Mouse (Mus musculus) thymus, postnatal 10 days (tissue): ENCODE data around the gene Ctps.
"Not testable (repeated sequence)": the region's sequence is repeated elsewhere in the genome, so short reads cannot be mapped to it uniquely, and the experiment has no call there.

Source experiments
- DNase-seq, 2 experiments: peaks; one replicate each; pipeline ENCODE4 v3.0.0; 2021; ENCODE audit warnings: low spot score in 2 of 2

Ctps gene

DNA sequence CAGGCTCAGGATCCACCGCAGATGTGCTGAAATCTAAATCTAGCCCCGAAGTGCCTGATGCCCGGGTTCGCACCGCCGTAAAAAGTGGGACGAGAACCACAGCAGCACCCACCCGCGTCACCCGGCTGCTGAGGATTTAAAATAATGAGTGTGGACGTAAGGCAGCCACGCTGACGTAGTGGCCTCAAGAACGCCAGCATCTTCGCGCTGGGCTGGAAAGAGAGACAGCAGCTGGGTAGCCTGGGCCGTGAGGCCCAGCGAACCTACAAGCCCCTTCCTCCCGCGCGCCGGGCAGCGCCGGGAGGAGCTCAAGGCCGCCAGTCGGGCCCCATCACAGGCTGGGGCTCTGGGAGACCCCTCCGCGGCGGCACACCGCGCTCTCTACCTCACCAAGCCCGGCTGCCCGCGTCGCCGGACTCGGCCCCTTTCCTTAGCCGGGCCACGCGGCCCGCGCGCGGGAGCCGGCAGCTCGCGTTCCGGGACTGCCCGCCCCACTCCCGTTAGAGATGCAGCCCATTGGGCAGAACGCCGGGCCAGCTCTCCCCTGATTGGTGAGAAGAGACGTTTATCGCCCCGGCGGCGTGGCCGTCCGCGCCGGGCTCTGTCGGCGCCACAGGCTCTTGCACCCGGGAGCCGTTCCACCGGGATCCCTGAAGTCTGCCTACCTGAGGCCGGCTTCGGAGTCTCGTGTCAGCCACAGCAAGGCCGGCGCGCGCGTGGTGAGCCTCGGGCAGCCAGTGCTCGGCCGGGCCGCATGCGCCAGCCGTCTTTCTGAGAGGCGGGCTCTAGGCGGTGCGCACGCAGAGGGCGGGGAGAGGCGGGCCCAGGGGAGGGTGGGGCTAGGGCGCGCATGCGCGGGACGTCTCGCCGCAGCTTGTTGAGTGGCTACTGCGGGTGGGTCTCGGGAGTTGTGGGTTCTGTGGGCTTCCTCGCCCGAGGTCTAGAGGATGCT is at the start of gene Ctps:
Gene Ctps, minus strand, starts transcription at position 791 of the 952 bp plus-strand sequence.
- peak; percentile 90 to 94 for DNase-seq

GRCm38 (mm10) chr4:120616199-120617025 is 46.3 kb upstream of the Ctps start:
- DNase-seq, result no peak

DNA sequence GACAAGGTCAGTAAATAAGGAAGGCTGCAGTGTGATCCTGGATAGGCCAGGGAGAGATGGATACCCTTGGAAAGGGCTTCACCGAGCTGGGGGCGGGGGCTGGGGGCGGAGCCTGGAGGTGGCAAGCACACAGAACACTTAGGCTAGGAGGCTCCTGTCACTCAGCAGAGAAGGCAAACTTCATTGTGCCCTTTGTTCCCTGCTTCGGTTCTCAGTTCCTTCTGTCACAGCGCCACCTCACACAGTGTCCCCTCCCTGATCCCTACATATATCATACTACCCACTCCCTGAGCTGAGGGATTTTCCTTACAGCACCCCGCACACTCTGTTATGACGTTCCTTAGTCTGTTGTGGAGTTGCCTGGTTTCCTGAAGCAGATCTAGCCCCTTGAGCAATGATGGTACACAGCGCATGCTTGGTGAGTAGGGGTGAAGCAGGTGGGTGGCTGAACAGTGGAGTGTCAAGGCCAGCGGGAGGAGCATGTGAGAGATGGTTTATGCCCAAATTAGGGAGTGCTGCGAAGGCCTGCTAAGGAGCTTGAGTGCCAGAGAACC is 45.5 kb upstream of the Ctps start:
- DNase-seq, result peak; percentile 30 to 43

DNA sequence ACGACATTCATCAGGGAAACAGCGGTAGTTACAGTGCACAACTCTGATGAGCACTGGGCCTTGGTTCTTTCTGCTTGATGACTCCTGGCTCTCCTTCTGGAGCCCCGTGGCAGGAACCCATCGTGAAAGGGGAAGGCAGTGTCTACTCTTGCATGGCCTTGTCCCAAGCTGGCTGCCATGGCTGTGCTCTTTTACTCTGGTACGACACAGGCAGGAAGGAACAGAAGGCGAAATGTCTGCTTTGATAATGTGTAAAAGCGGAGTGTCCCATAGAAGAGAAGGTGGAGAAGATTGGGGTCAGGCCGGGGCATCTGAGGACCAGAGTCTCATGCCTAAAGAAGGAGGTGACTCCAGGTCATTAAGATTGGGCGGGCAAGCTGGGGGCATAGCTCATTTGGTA is 44.6 kb upstream of the Ctps start:
- no peak for DNase-seq

DNA sequence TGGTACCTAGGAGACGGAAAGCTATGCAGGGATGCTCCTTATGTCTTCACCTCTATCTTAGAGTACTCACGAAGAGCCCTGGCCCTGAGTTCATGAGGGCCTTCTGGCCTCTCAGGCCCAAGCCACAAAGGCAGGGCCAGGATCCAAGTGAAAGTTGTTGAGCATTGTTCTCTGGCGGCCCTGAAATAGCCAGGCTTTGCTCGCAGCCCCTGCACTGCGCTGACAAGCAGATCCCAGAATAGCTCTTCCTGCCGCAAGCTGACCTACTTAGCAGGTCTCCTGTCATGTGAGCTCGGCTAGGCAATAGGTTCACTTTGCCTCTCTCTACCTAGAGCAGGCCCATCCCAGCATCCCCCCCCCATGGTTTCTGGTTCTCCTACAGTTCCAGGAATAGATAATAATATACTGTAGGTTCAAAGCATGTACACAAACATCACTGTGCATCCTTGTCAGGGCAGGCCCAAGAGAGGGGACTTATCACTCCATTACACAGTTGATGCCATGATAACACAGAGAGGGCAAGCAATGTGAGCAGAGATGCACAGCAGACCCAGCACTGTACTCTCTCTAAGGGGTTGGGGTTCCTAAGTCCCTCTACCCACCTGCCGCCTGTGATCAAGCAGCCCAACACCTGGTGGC is 43.7 kb upstream of the Ctps start:
- peak; percentile 63 to 69 for DNase-seq

DNA sequence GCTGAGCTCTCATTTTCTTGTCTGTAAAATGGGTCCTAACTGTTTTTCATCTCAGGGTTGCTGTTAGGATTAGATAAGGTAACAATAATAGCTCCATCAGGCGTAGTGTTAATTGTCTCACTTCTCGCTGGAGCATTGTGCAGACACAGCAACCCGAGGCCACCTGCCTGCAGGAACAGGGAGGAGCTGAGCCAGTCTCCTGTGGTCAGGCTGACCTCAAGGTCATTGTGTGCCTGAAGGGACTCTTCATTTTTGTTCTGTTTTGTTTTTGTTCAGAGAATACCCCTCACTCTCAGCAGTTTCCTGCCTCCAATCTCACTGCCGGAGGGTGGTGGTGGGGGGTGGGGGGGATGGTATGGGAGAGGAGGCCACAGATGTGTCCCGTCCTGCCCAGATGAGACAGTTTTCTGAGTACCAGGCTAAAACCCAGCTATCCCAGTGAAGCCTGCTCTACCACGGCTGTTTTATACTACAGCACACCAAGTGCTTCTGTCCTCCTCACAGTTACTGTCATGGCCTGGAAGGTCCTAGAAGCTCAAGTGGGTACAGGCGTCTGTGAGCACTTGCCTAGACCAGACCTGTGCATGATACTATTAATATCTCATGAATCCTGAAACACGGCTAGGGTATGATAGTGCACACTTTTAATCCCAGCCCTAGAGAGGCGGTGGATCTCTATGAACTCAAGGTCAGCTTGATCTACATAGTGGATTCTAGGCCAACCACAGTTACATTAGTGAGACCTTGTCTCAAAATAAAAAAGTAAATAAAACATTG is 42.4 kb upstream of the Ctps start:
- no peak for DNase-seq

GRCm38 (mm10) chr4:120611005-120611404 is 40.9 kb upstream of the Ctps start:
- DNase-seq, result no peak

- DNase-seq, result no peak
Observed at GRCm38 (mm10) chr4:120606941-120607340, 36.9 kb upstream of the Ctps start.

DNA sequence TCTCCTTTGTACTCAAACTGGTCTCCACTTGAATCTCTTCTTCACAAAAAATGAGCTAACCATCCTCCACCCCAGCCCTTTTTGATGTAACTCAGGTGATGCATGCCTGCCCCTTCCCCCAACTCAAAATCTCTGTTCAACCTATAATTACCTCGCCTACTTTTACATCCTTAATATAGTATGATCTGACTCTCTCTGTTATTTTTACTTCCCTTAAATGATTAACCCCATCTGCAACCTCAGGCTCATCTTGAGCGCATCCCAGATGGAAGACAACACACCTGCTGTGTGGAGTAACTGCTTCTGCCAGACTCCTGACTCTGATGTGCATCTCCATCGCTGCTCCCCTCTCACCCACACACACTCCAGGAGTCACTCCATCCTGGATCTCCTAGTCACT is 32.6 kb upstream of the Ctps start:
- no peak for DNase-seq

DNA sequence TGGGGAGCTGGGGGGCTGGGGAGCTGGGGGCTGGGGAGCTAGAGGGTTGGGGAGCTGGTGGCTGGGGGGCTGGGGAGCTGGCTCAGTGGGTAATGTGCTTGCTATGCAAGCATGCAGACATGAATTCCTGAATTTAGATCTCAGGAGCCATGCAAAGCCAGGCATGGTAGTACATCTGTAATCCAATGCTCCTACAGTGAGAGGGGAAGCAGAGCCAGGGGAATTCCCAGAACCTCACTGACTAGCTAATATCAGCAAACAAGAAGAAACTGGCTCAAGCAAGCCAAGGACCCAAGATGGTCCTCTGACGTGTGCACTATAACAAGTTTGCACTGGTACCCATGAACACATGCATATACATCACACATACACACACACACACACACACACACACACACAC is 31.7 kb upstream of the Ctps start:
- no peak for DNase-seq

- no peak for DNase-seq
Observed at GRCm38 (mm10) chr4:120598922-120599321, 28.8 kb upstream of the Ctps start.

- DNase-seq, result not testable (repeated sequence)
Observed at GRCm38 (mm10) chr4:120596210-120596609, 26.1 kb upstream of the Ctps start.

GRCm38 (mm10) chr4:120590973-120591372 is 20.9 kb upstream of the Ctps start:
- no peak for DNase-seq

GRCm38 (mm10) chr4:120589815-120590422 is 19.8 kb upstream of the Ctps start:
- peak; percentile 29 to 64 for DNase-seq

- DNase-seq, result no peak
Observed at GRCm38 (mm10) chr4:120589070-120589469, 19.0 kb upstream of the Ctps start.

GRCm38 (mm10) chr4:120588445-120588844 is 18.4 kb upstream of the Ctps start, which contains the start of gene Gm8439:
Gene Gm8439 (plus strand): TSS chr4:120588745.
- no peak for DNase-seq

- no peak for DNase-seq
Observed at GRCm38 (mm10) chr4:120586986-120587385, 16.9 kb upstream of the Ctps start.

GRCm38 (mm10) chr4:120581711-120582110 is 11.6 kb upstream of the Ctps start:
- DNase-seq, result no peak

GRCm38 (mm10) chr4:120580894-120581293 is 10.8 kb upstream of the Ctps start:
- DNase-seq, result no peak

DNA sequence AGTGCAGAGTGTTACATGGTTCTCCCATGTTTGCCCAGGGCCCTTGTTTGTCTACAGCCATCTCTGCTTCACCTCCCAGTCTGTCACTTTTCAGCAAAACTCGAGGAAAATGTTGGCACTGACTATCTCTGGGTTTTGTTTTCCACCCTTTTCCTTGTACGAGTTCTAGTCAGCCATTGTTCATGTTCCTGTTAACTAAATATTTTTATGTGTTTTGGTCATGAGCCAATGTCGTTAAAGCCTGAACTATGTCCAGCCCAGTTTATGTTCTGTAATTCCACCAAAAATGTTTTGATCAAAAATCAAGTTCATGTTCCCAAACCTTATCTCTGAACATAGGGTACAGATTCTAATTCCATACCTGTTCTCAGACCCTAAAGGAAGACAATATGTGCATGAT is 1.6 kb upstream of the Ctps start:
- DNase-seq, result no peak

GRCm38 (mm10) chr4:120571070-120571464 is 991 bp upstream of the Ctps start:
- no peak for DNase-seq
